Mouse (Mus musculus): ENCODE data around the gene Limk1.

DNA sequence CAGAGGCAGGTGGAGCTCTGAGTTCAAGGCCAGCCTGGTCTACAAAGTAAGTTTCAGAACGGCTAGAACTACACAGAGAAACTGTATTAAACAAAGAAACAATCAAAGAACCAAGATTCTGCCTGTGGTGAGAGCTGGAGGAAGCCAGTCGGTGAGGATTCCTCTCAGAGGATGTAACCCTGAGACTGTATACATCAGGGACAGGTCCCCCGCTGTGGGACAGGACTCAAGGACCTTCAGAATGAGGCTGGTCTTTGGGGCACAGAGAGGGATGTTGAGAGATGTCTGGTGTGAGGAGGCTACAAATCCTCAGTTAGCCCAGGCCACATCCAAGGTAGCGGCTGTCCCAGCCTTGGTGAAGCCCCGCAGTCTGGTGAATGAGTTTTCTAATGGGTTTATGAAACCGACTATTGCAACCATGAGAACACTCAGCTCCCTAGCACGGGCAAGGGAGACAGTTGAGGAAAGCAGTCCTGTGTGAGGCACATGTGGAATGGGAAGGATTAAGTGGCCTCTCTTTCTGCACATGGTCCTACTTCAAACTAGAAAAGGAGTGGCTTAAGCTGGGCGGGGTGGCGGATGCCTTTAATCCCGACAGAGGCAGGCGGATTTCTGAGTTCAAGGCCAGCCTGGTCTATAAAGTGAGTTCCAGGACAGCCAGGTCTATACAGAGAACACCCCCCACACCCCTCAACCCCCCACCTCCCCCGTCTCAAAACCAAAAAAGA is 78.3 kb downstream of the Limk1 start:
- TF ChIP-seq CTCF (conservative IDR thresholded peaks at IDR 0.05; ENCODE audit: low read length) (no peak), NANOG (IDR thresholded peaks at IDR 0.05; ENCODE audit: borderline replicate concordance, low read length) (no peak), POU5F1 (IDR thresholded peaks at IDR 0.05; ENCODE audit: borderline replicate concordance, low read length) (no peak)

All from E14TG2a.4 (cell line).